Mouse (Mus musculus): ENCODE results near the gene Nop10. TPM values are rescaled to one million over a fixed set of nuclear protein-coding genes. Genes with fewer than 3 reads are reported as not detected.

The Nop10 gene
- 162 and 164 TPM in 2 replicates for polyA plus RNA-seq (2012; rRNA removed)

DNA sequence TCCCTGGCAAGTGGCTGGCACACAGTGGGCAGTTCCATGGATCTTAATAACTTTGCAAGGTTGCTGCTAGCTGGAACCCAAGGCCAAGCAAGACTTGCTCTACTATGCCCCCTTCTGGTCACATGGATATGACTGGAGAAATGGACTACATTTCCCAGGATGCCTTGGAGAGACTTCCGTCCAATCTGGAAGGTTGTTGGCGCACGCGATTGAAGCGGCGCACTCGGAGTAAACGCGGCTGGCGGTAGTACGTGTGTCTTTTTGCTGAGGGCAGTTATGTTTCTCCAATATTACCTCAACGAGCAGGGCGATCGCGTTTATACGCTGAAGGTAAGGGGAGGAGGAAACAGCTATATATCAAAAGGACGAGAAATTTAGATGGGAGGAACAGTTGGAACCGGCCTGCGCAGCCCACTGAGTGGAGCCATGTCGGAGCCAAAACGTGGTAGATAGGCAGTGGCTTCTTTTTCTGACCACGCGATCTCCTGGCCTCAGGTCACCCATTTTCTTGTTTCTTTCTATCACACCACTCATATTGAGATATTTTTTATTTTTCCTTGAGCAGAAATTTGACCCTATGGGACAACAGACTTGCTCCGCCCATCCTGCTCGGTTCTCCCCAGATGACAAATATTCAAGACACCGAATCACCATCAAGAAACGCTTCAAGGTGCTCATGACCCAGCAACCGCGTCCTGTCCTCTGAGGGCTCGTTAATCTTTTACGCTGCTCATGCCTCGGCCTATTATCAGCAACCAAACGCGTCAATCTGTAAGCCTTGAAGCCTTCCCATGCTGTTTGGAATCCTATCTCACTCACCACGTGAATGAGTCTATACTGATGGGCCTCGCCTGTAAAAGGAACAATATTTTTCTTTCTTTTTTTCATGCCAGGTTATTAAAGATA is at the start of gene Nop10:
TSS of gene Nop10 (plus strand) at position 179 of the 906 bp plus-strand sequence.

GRCm38 (mm10) chr2:112239212-112239934 is 22.4 kb upstream of the Nop10 start, which contains the start of gene Lpcat4:
TSS of gene Lpcat4 (plus strand) at chr2:112239468.

GRCm38 (mm10) chr2:112259241-112259962 is 2.3 kb upstream of the Nop10 start, which contains the start of gene Nutm1:
TSS of gene Nutm1 (minus strand) at chr2:112259291.

DNA sequence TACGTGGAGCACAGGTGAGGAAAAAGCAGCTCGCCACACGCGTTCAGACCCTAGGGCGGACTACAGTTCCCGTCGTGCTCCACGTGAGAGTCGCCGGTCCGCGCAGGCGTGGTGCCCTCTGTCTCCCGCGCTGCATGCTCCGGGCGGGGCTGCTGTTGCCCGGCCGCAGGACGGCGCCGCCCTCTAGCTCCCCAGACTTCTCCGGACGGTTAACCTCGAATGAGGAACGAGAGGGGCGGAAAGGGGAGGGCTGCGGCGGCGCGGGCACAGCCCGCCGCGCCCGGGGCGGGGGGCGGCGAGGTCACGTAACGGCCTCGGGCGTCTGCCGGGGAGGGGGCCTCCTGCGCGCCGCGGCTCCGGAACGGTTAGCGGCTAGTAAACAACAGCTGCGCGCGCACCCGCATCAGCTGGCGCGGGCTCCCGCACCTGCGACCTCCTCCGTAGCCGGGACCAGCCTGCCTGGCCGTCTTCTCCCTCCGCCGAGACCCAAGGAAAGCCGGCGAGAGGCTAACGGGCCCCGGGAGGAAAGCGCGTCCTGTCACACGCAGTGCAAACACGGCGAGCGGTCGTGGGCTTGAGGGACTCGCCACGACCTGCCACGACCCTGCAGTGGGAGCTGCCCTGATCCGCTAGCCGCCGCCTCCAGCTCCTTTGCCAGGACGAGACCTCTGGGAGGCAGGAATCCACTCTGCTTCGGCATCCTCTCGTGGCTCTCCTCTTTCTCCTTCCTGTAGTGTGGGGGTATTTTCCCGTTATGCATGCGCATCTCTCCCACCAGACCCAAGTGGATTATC is 3.9 kb downstream of the Nop10 start, which contains the start of gene Slc12a6:
TSS of gene Slc12a6 (plus strand) at position 378 of the 794 bp plus-strand sequence.

GRCm38 (mm10) chr2:112266242-112266592 is 4.5 kb downstream of the Nop10 start, which contains the start of gene Gm21985:
TSS of gene Gm21985 (plus strand) at chr2:112266314.

Other genes starting within 250 kb of the Nop10 start
- not detected in 2 replicates for gene Olfr1310, start 249.2 kb upstream of the Nop10 start, polyA plus RNA-seq (2012; rRNA removed)
- not detected in 2 replicates for gene Olfr1311, start 237.5 kb upstream of the Nop10 start, polyA plus RNA-seq (2012; rRNA removed)
- not detected in 2 replicates for gene Olfr1312, start 211.7 kb upstream of the Nop10 start, polyA plus RNA-seq (2012; rRNA removed)
- not detected in 2 replicates for gene Olfr1313, start 184.1 kb upstream of the Nop10 start, polyA plus RNA-seq (2012; rRNA removed)
- 0.05 TPM in 1 of 2 replicates, not detected in the other for gene Olfr1314, start 165.1 kb upstream of the Nop10 start, polyA plus RNA-seq (2012; rRNA removed)
- gene Olfr1315-ps1, start 146.5 kb upstream of the Nop10 start, polyA plus RNA-seq (2012; rRNA removed) = not detected in 2 replicates
- gene Olfr1316, start 126.9 kb upstream of the Nop10 start, polyA plus RNA-seq (2012; rRNA removed) = 0.01 TPM in 1 of 2 replicates, not detected in the other
- not detected in 2 replicates for gene Olfr1317, start 121.6 kb upstream of the Nop10 start, polyA plus RNA-seq (2012; rRNA removed)
- gene Olfr1318, start 107.7 kb upstream of the Nop10 start, polyA plus RNA-seq (2012; rRNA removed) = not detected in 2 replicates
- gene Lpcat4, start 22.5 kb upstream of the Nop10 start, polyA plus RNA-seq (2012; rRNA removed) = 65.1 and 67.0 TPM in 2 replicates
- not detected in 2 replicates for gene Nutm1, start 2.6 kb upstream of the Nop10 start, polyA plus RNA-seq (2012; rRNA removed)
- gene Slc12a6, start 3.9 kb downstream of the Nop10 start, polyA plus RNA-seq (2012; rRNA removed) = 60.9 and 61.4 TPM in 2 replicates
- 0.05 TPM in 1 of 2 replicates, not detected in the other for gene Gm21985, start 4.4 kb downstream of the Nop10 start, polyA plus RNA-seq (2012; rRNA removed)
- gene Emc4, start 106.1 kb downstream of the Nop10 start, polyA plus RNA-seq (2012; rRNA removed) = 142 and 150 TPM in 2 replicates
- gene Katnbl1, start 117.3 kb downstream of the Nop10 start, polyA plus RNA-seq (2012; rRNA removed) = 18.9 and 19.0 TPM in 2 replicates
- gene Emc7, start 193.1 kb downstream of the Nop10 start, polyA plus RNA-seq (2012; rRNA removed) = 15.2 and 17.4 TPM in 2 replicates
- gene Chrm5, start 218.8 kb downstream of the Nop10 start, polyA plus RNA-seq (2012; rRNA removed) = 1.0 TPM in 2 replicates
- gene Aven, start 231.0 kb downstream of the Nop10 start, polyA plus RNA-seq (2012; rRNA removed) = 5.3 and 5.4 TPM in 2 replicates

All from central nervous system, embryonic 18 days (tissue).